Mouse (Mus musculus): ENCODE data around the gene Creb1. TPM values are rescaled to one million over a fixed set of nuclear protein-coding genes. Genes with fewer than 3 reads are reported as not detected.

The Creb1 gene
- polyA plus RNA-seq, 1 experiment from 2014 or later: 36.5 TPM

Other genes with a start within 250 kb of the Creb1 start
- gene Mettl21a, start 84.6 kb downstream of the Creb1 start, polyA plus RNA-seq (2015; fragmentation: Nextera tagmentation; extraction: Ambion mirVana): 21.5 and 22.0 TPM in 2 replicates
- 4.1 and 5.0 TPM in 2 replicates for gene Ccnyl1, start 157.8 kb downstream of the Creb1 start, polyA plus RNA-seq (2015; fragmentation: Nextera tagmentation; extraction: Ambion mirVana)
- gene Fzd5, start 205.1 kb downstream of the Creb1 start, polyA plus RNA-seq (2015; fragmentation: Nextera tagmentation; extraction: Ambion mirVana): 2.1 and 2.4 TPM in 2 replicates